ENCODE assay signal across 8 mouse cellular contexts in the genomic region with DNA sequence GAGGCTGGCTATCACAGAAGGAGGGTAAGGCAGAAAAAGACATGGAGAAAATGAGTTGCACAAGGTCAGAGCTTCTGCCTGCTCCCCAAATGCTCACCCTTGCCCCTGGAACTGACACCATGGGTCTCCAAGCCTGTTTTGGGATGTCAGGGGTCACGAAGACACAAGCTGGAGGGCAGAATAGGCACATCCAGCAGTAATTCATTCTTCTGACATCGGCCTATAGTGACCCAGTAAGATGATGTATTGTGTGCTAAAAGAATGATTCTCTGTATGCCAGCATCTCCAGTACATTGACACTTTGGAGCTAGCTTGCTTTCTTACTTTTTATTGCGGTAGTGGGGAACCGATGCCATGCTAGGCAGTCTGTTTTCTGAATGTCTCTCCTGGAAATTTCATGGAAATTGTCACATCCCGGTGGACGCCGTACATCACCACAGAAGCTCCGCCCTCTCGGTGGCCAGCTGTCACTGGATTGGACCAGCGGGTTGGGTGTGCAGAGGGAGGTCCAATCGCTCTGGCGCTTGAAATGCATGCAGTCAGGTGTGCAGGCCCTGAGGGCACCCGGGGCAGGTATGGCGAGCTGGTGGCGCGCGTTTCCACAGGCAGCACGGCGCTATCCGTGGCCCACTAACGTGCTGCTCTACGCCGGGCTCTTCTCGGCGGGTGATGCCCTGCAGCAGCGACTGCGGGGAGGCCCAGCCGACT. TPM values are rescaled to one million over a fixed set of nuclear protein-coding genes. Genes with fewer than 3 reads are reported as not detected.
DNase-seq lines count a peak whose midpoint lies in the region; ATAC-seq and TF ChIP-seq lines count a peak whose summit lies in the region.

No protein-coding gene starts in this region.

- peak overlapping the region; percentile 98 for H3K4me2 ChIP-seq in kidney, embryonic 14.5 days (replicated peaks; ENCODE audit: low read depth, low read length)
- H3K4me2 ChIP-seq in midbrain, embryonic 13.5 days (replicated peaks), result peak overlapping the region; percentile 97
- peak overlapping the region; percentile 77 for H3K4me2 ChIP-seq in stomach, embryonic 16.5 days (ENCODE audit: low read depth, low read length)

- H3K9me3 ChIP-seq in heart, embryonic 10.5 days, result no peaks in the 10 kb centered on the region
- no peaks in the 10 kb centered on the region for H3K9me3 ChIP-seq in kidney, embryonic 14.5 days (ENCODE audit: control insufficient read depth, low read length)
- H3K9me3 ChIP-seq in limb, embryonic 10.5 days (replicated peaks), result no peaks in the 10 kb centered on the region
- H3K9me3 ChIP-seq in midbrain, embryonic 13.5 days, result no peaks in the 10 kb centered on the region
- no peaks in the 10 kb centered on the region for H3K9me3 ChIP-seq in stomach, embryonic 16.5 days (replicated peaks; ENCODE audit: control insufficient read depth, low read length)

- TF ChIP-seq CTCF in bone marrow macrophage, adult 2 months (IDR thresholded peaks at IDR 0.05; ENCODE audit: low read depth, low read length), result no peak

- TF ChIP-seq POLR2A in bone marrow macrophage, adult 2 months (IDR thresholded peaks at IDR 0.05; ENCODE audit: borderline replicate concordance, low read depth, low read length), result no peak

- H3K27ac ChIP-seq in bone marrow macrophage, adult 2 months (ENCODE audit: insufficient read depth, low read depth, low read length), result no peak overlapping the region
- H3K27ac ChIP-seq in heart, embryonic 10.5 days, result peak overlapping the region; percentile 76
- no peak overlapping the region for H3K27ac ChIP-seq in kidney, embryonic 14.5 days (ENCODE audit: low read depth, low read length)
- peak overlapping the region; percentile 70 for H3K27ac ChIP-seq in limb, embryonic 10.5 days
- peak overlapping the region; percentile 19; the same call in 1 of the 2 replicates for H3K27ac ChIP-seq in midbrain, embryonic 13.5 days
- H3K27ac ChIP-seq in stomach, embryonic 16.5 days (ENCODE audit: low read length), result no peak overlapping the region

- DNase-seq in embryo, embryonic 9.5 days (ENCODE audit: extremely low spot score), result peak; percentile 62
- DNase-seq in heart, embryonic 10.5 days (ENCODE audit: low spot score), result peak; percentile 77
- DNase-seq in limb, embryonic 10.5 days (ENCODE audit: low spot score), result peak; percentile 74
- no peak for DNase-seq in spleen, postnatal 36 days (ENCODE audit: low spot score in 2 of 2)

- H3K4me3 ChIP-seq in bone marrow macrophage, adult 2 months (ENCODE audit: insufficient read depth, low read length), result peak overlapping the region; percentile 54
- H3K4me3 ChIP-seq in heart, embryonic 10.5 days, result peak overlapping the region; percentile 74
- peak overlapping the region; percentile 62 for H3K4me3 ChIP-seq in kidney, embryonic 14.5 days (ENCODE audit: low read length)
- H3K4me3 ChIP-seq in limb, embryonic 10.5 days, result peak overlapping the region; percentile 70
- H3K4me3 ChIP-seq in midbrain, embryonic 13.5 days (replicated peaks), result peak overlapping the region; percentile 73
- H3K4me3 ChIP-seq in stomach, embryonic 16.5 days (replicated peaks; ENCODE audit: low read length), result peak overlapping the region; percentile 59

- H3K9ac ChIP-seq in kidney, embryonic 14.5 days (ENCODE audit: low read depth, low read length), result peak overlapping the region; percentile 51
- peak overlapping the region; percentile 74 for H3K9ac ChIP-seq in midbrain, embryonic 13.5 days (replicated peaks)
- H3K9ac ChIP-seq in stomach, embryonic 16.5 days (ENCODE audit: low read length), result peak overlapping the region; percentile 76

- no peaks in the 10 kb centered on the region for H3K36me3 ChIP-seq in heart, embryonic 10.5 days
- no peaks in the 10 kb centered on the region for H3K36me3 ChIP-seq in kidney, embryonic 14.5 days (ENCODE audit: control insufficient read depth, insufficient read depth, low read length)
- H3K36me3 ChIP-seq in limb, embryonic 10.5 days, result no peaks in the 10 kb centered on the region
- no peaks in the 10 kb centered on the region for H3K36me3 ChIP-seq in midbrain, embryonic 13.5 days
- H3K36me3 ChIP-seq in stomach, embryonic 16.5 days (ENCODE audit: control insufficient read depth, insufficient read depth, low read length), result no peaks in the 10 kb centered on the region

- 5% methylated on average over 28 of the region's 28 CpGs for WGBS in heart, embryonic 10.5 days
- WGBS in kidney, embryonic 14.5 days, result 6% methylated on average over 28 of the region's 28 CpGs
- 5% methylated on average over 28 of the region's 28 CpGs for WGBS in limb, embryonic 10.5 days
- WGBS in midbrain, embryonic 13.5 days, result 3% methylated on average over 28 of the region's 28 CpGs
- WGBS in stomach, embryonic 16.5 days, result 5% methylated on average over 28 of the region's 28 CpGs

- H3K27me3 ChIP-seq in heart, embryonic 10.5 days (ENCODE audit: insufficient read depth, poor library complexity, severe bottlenecking), result peaks cover 26% of the 10 kb centered on the region
- no peaks in the 10 kb centered on the region for H3K27me3 ChIP-seq in kidney, embryonic 14.5 days (ENCODE audit: control insufficient read depth, insufficient read depth, low read length)
- peaks cover 26% of the 10 kb centered on the region for H3K27me3 ChIP-seq in limb, embryonic 10.5 days (ENCODE audit: low read depth, poor library complexity, severe bottlenecking)
- H3K27me3 ChIP-seq in midbrain, embryonic 13.5 days, result peaks cover 14% of the 10 kb centered on the region
- no peaks in the 10 kb centered on the region for H3K27me3 ChIP-seq in stomach, embryonic 16.5 days (ENCODE audit: control insufficient read depth, insufficient read depth, low read length)

- H3K4me1 ChIP-seq in bone marrow macrophage, adult 2 months (ENCODE audit: control insufficient read depth, insufficient read depth, low read length), result peaks cover 5% of the 10 kb centered on the region
- H3K4me1 ChIP-seq in heart, embryonic 10.5 days, result peaks cover 4% of the 10 kb centered on the region; the same call in 1 of the 2 replicates
- no peaks in the 10 kb centered on the region for H3K4me1 ChIP-seq in kidney, embryonic 14.5 days (ENCODE audit: control insufficient read depth, insufficient read depth, low read length)
- H3K4me1 ChIP-seq in limb, embryonic 10.5 days, result peaks cover 11% of the 10 kb centered on the region
- peaks cover 12% of the 10 kb centered on the region for H3K4me1 ChIP-seq in midbrain, embryonic 13.5 days (replicated peaks)
- H3K4me1 ChIP-seq in stomach, embryonic 16.5 days (ENCODE audit: control insufficient read depth, insufficient read depth, low read length), result 0 out of 2 replicates have a peak, but pooled peaks cover 2% of the 10 kb centered on the region

- ATAC-seq in kidney, embryonic 14.5 days (ENCODE audit: low FRiP score, low TSS enrichment), result peak; percentile 96
- ATAC-seq in midbrain, embryonic 13.5 days, result peak; percentile 99
- peak; percentile 93 for ATAC-seq in stomach, embryonic 16.5 days (ENCODE audit: insufficient read depth, low FRiP score)

RNA-seq across cellular contexts. Expression of a gene that starts 37.3 kb away (rescaled TPM):
- 4.8 and 5.8 TPM in 2 replicates for polyA plus RNA-seq in bone marrow macrophage, adult 2 months (2012; ENCODE audit: insufficient read depth, insufficient read length, missing spikeins)
- 1.9 and 2.5 TPM in 2 replicates for polyA plus RNA-seq in heart, embryonic 10.5 days (2016; fragmentation: Nextera tagmentation; extraction: Ambion mirVana)
- polyA plus RNA-seq in kidney, embryonic 14.5 days (2014; fragmentation: Nextera tagmentation; extraction: Ambion mirVana), result 5.3 and 5.8 TPM in 2 replicates
- polyA plus RNA-seq in limb, embryonic 10.5 days (2016; fragmentation: Nextera tagmentation; extraction: Ambion mirVana), result 2.4 and 2.8 TPM in 2 replicates
- polyA plus RNA-seq in midbrain, embryonic 13.5 days (2015; fragmentation: Nextera tagmentation; extraction: Ambion mirVana), result 9.3 and 11.7 TPM in 2 replicates
- polyA plus RNA-seq in stomach, embryonic 16.5 days (2015; fragmentation: Nextera tagmentation; extraction: Ambion mirVana), result 11.1 and 13.2 TPM in 2 replicates

RNA-seq across cellular contexts. Expression of a gene that starts 37.4 kb away (rescaled TPM):
- polyA plus RNA-seq in bone marrow macrophage, adult 2 months (2012; ENCODE audit: insufficient read depth, insufficient read length, missing spikeins), result 85.6 and 93.5 TPM in 2 replicates
- 74.3 and 79.4 TPM in 2 replicates for polyA plus RNA-seq in heart, embryonic 10.5 days (2016; fragmentation: Nextera tagmentation; extraction: Ambion mirVana)
- 49.5 and 87.5 TPM in 2 replicates for polyA plus RNA-seq in kidney, embryonic 14.5 days (2014; fragmentation: Nextera tagmentation; extraction: Ambion mirVana)
- polyA plus RNA-seq in limb, embryonic 10.5 days (2016; fragmentation: Nextera tagmentation; extraction: Ambion mirVana), result 65.1 and 86.5 TPM in 2 replicates
- 66.3 and 68.7 TPM in 2 replicates for polyA plus RNA-seq in midbrain, embryonic 13.5 days (2015; fragmentation: Nextera tagmentation; extraction: Ambion mirVana)
- 115 and 122 TPM in 2 replicates for polyA plus RNA-seq in stomach, embryonic 16.5 days (2015; fragmentation: Nextera tagmentation; extraction: Ambion mirVana)

RNA-seq across cellular contexts. Expression of a gene that starts 46.1 kb away (rescaled TPM):
- polyA plus RNA-seq in bone marrow macrophage, adult 2 months (2012; ENCODE audit: insufficient read depth, insufficient read length, missing spikeins), result not detected in 2 replicates
- polyA plus RNA-seq in heart, embryonic 10.5 days (2016; fragmentation: Nextera tagmentation; extraction: Ambion mirVana), result 0.89 and 2.3 TPM in 2 replicates
- polyA plus RNA-seq in kidney, embryonic 14.5 days (2014; fragmentation: Nextera tagmentation; extraction: Ambion mirVana), result 1.5 and 1.7 TPM in 2 replicates
- polyA plus RNA-seq in limb, embryonic 10.5 days (2016; fragmentation: Nextera tagmentation; extraction: Ambion mirVana), result 2.7 and 5.2 TPM in 2 replicates
- 111 and 122 TPM in 2 replicates for polyA plus RNA-seq in midbrain, embryonic 13.5 days (2015; fragmentation: Nextera tagmentation; extraction: Ambion mirVana)
- 2.0 and 2.5 TPM in 2 replicates for polyA plus RNA-seq in stomach, embryonic 16.5 days (2015; fragmentation: Nextera tagmentation; extraction: Ambion mirVana)

RNA-seq across cellular contexts. Expression of a gene that starts 46.4 kb away (rescaled TPM):
- polyA plus RNA-seq in bone marrow macrophage, adult 2 months (2012; ENCODE audit: insufficient read depth, insufficient read length, missing spikeins), result not detected in 2 replicates
- 0.15 and 0.21 TPM in 2 replicates for polyA plus RNA-seq in heart, embryonic 10.5 days (2016; fragmentation: Nextera tagmentation; extraction: Ambion mirVana)
- polyA plus RNA-seq in kidney, embryonic 14.5 days (2014; fragmentation: Nextera tagmentation; extraction: Ambion mirVana), result 0.42 TPM in 1 of 2 replicates, not detected in the other
- polyA plus RNA-seq in limb, embryonic 10.5 days (2016; fragmentation: Nextera tagmentation; extraction: Ambion mirVana), result 0.20 TPM in 1 of 2 replicates, not detected in the other
- polyA plus RNA-seq in midbrain, embryonic 13.5 days (2015; fragmentation: Nextera tagmentation; extraction: Ambion mirVana), result 1.9 and 2.0 TPM in 2 replicates
- polyA plus RNA-seq in stomach, embryonic 16.5 days (2015; fragmentation: Nextera tagmentation; extraction: Ambion mirVana), result 0.19 TPM in 1 of 2 replicates, not detected in the other

Comparison
In these comparisons a context has a peak if more than half of its experiments do, and no peak if none do; other contexts are left out.
1. H3K27ac ChIP-seq: peak in heart, embryonic 10.5 days (single experiment), limb, embryonic 10.5 days (single experiment) and midbrain, embryonic 13.5 days (single experiment); none in bone marrow macrophage, adult 2 months (single experiment), kidney, embryonic 14.5 days (single experiment) and stomach, embryonic 16.5 days (single experiment).
2. DNase-seq: peak in embryo, embryonic 9.5 days (single experiment), heart, embryonic 10.5 days (single experiment) and limb, embryonic 10.5 days (single experiment); none in spleen, postnatal 36 days (0 of 2).
3. RNA of a gene that starts 46.1 kb away (polyA plus RNA-seq): 111 to 122 TPM in midbrain, embryonic 13.5 days; 2.7 to 5.2 TPM in limb, embryonic 10.5 days, 0.89 to 2.3 TPM in heart, embryonic 10.5 days, 2.0 to 2.5 TPM in stomach, embryonic 16.5 days, 1.5 to 1.7 TPM in kidney, embryonic 14.5 days and not detected in bone marrow macrophage, adult 2 months; every median in the first group is over 10 times any median in the second.
4. Peak in every context shown above with its lines, with median percentiles within 50 percentile points of each other: H3K4me3 ChIP-seq, ATAC-seq, H3K4me2 ChIP-seq and H3K9ac ChIP-seq.